Mouse (Mus musculus): ENCODE measurements around the gene Lrrc75a. TPM values are rescaled to one million over a fixed set of nuclear protein-coding genes. Genes with fewer than 3 reads are reported as not detected.

The Lrrc75a gene
- total RNA-seq, 4 experiments from 2014 or later, result 7.5 to 9.3 (median 9.0) TPM

- DNase-seq (ENCODE audit: low spot score in 2 of 2), result no peak
Observed at GRCm38 (mm10) chr11:62601732-62602618, 46.3 kb downstream of the Lrrc75a start.

- no peak for DNase-seq (ENCODE audit: low spot score in 2 of 2)
Observed at GRCm38 (mm10) chr11:62598571-62598970, 49.8 kb downstream of the Lrrc75a start.

- no peak for DNase-seq (ENCODE audit: low spot score in 2 of 2)
Observed at GRCm38 (mm10) chr11:62591904-62592575, 56.3 kb downstream of the Lrrc75a start.

- no peak for DNase-seq (ENCODE audit: low spot score in 2 of 2)
Observed at GRCm38 (mm10) chr11:62591026-62591425, 57.3 kb downstream of the Lrrc75a start.

GRCm38 (mm10) chr11:62589391-62589790 is 58.9 kb downstream of the Lrrc75a start:
- DNase-seq (ENCODE audit: low spot score in 2 of 2), result no peak

- no peak for DNase-seq (ENCODE audit: low spot score in 2 of 2)
Observed at GRCm38 (mm10) chr11:62587034-62587433, 61.3 kb downstream of the Lrrc75a start.

- DNase-seq (ENCODE audit: low spot score in 2 of 2), result no peak
Observed at GRCm38 (mm10) chr11:62584671-62585206, 63.6 kb downstream of the Lrrc75a start.

- DNase-seq (ENCODE audit: low spot score in 2 of 2), result no peak
Observed at GRCm38 (mm10) chr11:62583031-62583430, 65.3 kb downstream of the Lrrc75a start.

GRCm38 (mm10) chr11:62576530-62577152 is 71.7 kb downstream of the Lrrc75a start:
- DNase-seq (ENCODE audit: low spot score in 2 of 2), result no peak

GRCm38 (mm10) chr11:62575659-62576438 is 72.5 kb downstream of the Lrrc75a start:
- peak in 1 of 2 experiments; percentile 43 for DNase-seq (ENCODE audit: low spot score in 2 of 2)

- peak; percentile 77 to 89 for DNase-seq (ENCODE audit: low spot score in 2 of 2)
Observed at GRCm38 (mm10) chr11:62575297-62575658, 73.0 kb downstream of the Lrrc75a start.

- no peak for DNase-seq (ENCODE audit: low spot score in 2 of 2)
Observed at GRCm38 (mm10) chr11:62574703-62575085, 73.6 kb downstream of the Lrrc75a start.

GRCm38 (mm10) chr11:62573959-62574702 is 74.2 kb downstream of the Lrrc75a start, which contains the start of gene Trpv2:
TSS of gene Trpv2 (plus strand) at chr11:62574486.
- no peak for DNase-seq (ENCODE audit: low spot score in 2 of 2)

GRCm38 (mm10) chr11:62568300-62568699 is 80.0 kb downstream of the Lrrc75a start:
- DNase-seq (ENCODE audit: low spot score in 2 of 2), result no peak

- DNase-seq (ENCODE audit: low spot score in 2 of 2), result no peak
Observed at GRCm38 (mm10) chr11:62566211-62566610, 82.1 kb downstream of the Lrrc75a start.

GRCm38 (mm10) chr11:62565747-62566146 is 82.6 kb downstream of the Lrrc75a start:
- DNase-seq (ENCODE audit: low spot score in 2 of 2), result no peak

GRCm38 (mm10) chr11:62563590-62563989 is 84.7 kb downstream of the Lrrc75a start:
- DNase-seq (ENCODE audit: low spot score in 2 of 2), result no peak

- no peak for DNase-seq (ENCODE audit: low spot score in 2 of 2)
Observed at GRCm38 (mm10) chr11:62560463-62561016, 87.8 kb downstream of the Lrrc75a start.

- DNase-seq (ENCODE audit: low spot score in 2 of 2), result no peak
Observed at GRCm38 (mm10) chr11:62558961-62559646, 89.2 kb downstream of the Lrrc75a start.
